Mouse (Mus musculus): ENCODE measurements around the gene Hist2h2ab. TPM values are rescaled to one million over a fixed set of nuclear protein-coding genes. Genes with fewer than 3 reads are reported as not detected.

Hist2h2ab gene
- total RNA-seq, 2 experiments from 2014 or later, result 0.92 TPM; not detected in 1

Small RNA genes lying within 50 kb of the gene (microRNA-seq; reads per million reads assigned to microRNA genes)
- 0 to 0.74 reads per million in 2 experiments for gene Gm44492
- gene Gm47311, result 0 reads per million in 2 experiments
- gene Gm47313, result 0 reads per million in 2 experiments

Other genes starting within 250 kb of the Hist2h2ab start
- 10 to 100 TPM; 17.6 to 23.6 TPM for gene Plekho1, start 223.9 kb upstream of the Hist2h2ab start, total RNA-seq (2021)
- 10 to 100 TPM; 13.4 to 17.5 TPM for gene Vps45, start 161.4 kb upstream of the Hist2h2ab start, total RNA-seq (2021)
- gene Otud7b, start 115.3 kb upstream of the Hist2h2ab start, total RNA-seq (2021), result 10 to 100 TPM; 46.6 to 49.0 TPM
- gene Mtmr11, start 57.9 kb upstream of the Hist2h2ab start, total RNA-seq (2021), result 1 to 10 TPM; 1.6 to 2.3 TPM
- 10 to 100 TPM; 10.7 to 11.6 TPM for gene Sf3b4, start 47.5 kb upstream of the Hist2h2ab start, total RNA-seq (2021)
- 1 to 10 TPM in 1 of 2 experiments, under 1 TPM in 1; 0.37 to 1.5 TPM for gene Sv2a, start 38.7 kb upstream of the Hist2h2ab start, total RNA-seq (2021)
- 10 to 100 TPM; 20.8 to 24.6 TPM for gene Bola1, start 156 bp upstream of the Hist2h2ab start, total RNA-seq (2021)
- gene Hist2h2ac, start 1.0 kb downstream of the Hist2h2ab start, total RNA-seq (2021), result 10 to 100 TPM in 1 of 2 experiments, 1 to 10 TPM in 1; 9.9 to 10.3 TPM
- 1 to 10 TPM; 4.5 to 5.3 TPM for gene Hist2h2be, start 1.3 kb downstream of the Hist2h2ab start, total RNA-seq (2021)
- 1 to 10 TPM; 7.6 to 8.3 TPM for gene Hist2h3c2, start 19.3 kb downstream of the Hist2h2ab start, total RNA-seq (2021)
- 100 to 1,000 TPM; 189 to 208 TPM for gene Hist2h2aa2, start 20.4 kb downstream of the Hist2h2ab start, total RNA-seq (2021)
- 1 to 10 TPM; 2.9 to 7.9 TPM for gene Hist2h2aa1, start 25.6 kb downstream of the Hist2h2ab start, total RNA-seq (2021)
- not detected for gene Hist2h3c1, start 26.8 kb downstream of the Hist2h2ab start, total RNA-seq (2021)
- gene Hist2h4, start 43.4 kb downstream of the Hist2h2ab start, total RNA-seq (2021), result 1 to 10 TPM; 5.9 to 6.8 TPM
- 10 to 100 TPM; 26.9 to 33.5 TPM for gene Hist2h3b, start 48.8 kb downstream of the Hist2h2ab start, total RNA-seq (2021)
- 10 to 100 TPM; 28.9 to 35.3 TPM for gene Hist2h2bb, start 49.9 kb downstream of the Hist2h2ab start, total RNA-seq (2021)
- under 1 TPM; 0.10 to 0.30 TPM for gene Fcgr1, start 74.1 kb downstream of the Hist2h2ab start, total RNA-seq (2021)
- not detected for gene BC107364, start 232.4 kb downstream of the Hist2h2ab start, total RNA-seq (2021)

All from gastrocnemius, postnatal 36 days (tissue).